Mouse (Mus musculus) ES-CJ7 (cell line): ENCODE measurements at regions not wholly inside any gene's neighbourhood (a gene's known extent, or its start where the extent isn't known, plus 50 kb on each side); places are given as distances from the start of the nearest gene placed in this dataset.

Experiments
- DNase-seq: peaks from one replicate; pipeline ENCODE4 v3.0.0; 2011; ENCODE audit warnings: low read depth, low spot score

GRCm38 (mm10) chr6:143287322-143287721 is 120.3 kb downstream of the Etnk1 start:
- no peak for DNase-seq

- no peak for DNase-seq
Observed at GRCm38 (mm10) chr6:143288491-143289130, 121.6 kb downstream of the Etnk1 start.

GRCm38 (mm10) chr6:143293648-143294047 is 126.6 kb downstream of the Etnk1 start:
- no peak for DNase-seq

- no peak for DNase-seq
Observed at GRCm38 (mm10) chr6:143298391-143298790, 131.4 kb downstream of the Etnk1 start.

- DNase-seq, result peak; percentile 22
Observed at GRCm38 (mm10) chr6:143301414-143301813, 134.4 kb downstream of the Etnk1 start.

GRCm38 (mm10) chr6:143307327-143307726 is 140.3 kb downstream of the Etnk1 start:
- DNase-seq, result no peak

- DNase-seq, result no peak
Observed at GRCm38 (mm10) chr6:143315859-143316258, 148.8 kb downstream of the Etnk1 start.

- no peak for DNase-seq
Observed at GRCm38 (mm10) chr6:143320426-143320825, 153.4 kb downstream of the Etnk1 start.

GRCm38 (mm10) chr6:143324636-143325035 is 157.6 kb downstream of the Etnk1 start:
- DNase-seq, result no peak

- no peak for DNase-seq
Observed at GRCm38 (mm10) chr6:143326956-143327722, 160.1 kb downstream of the Etnk1 start.

- DNase-seq, result peak; percentile 44
Observed at GRCm38 (mm10) chr6:143327788-143328187, 160.8 kb downstream of the Etnk1 start.

GRCm38 (mm10) chr6:143328202-143328601 is 161.2 kb downstream of the Etnk1 start:
- no peak for DNase-seq

- no peak for DNase-seq
Observed at GRCm38 (mm10) chr6:143329096-143329495, 162.1 kb downstream of the Etnk1 start.

GRCm38 (mm10) chr6:143333493-143333892 is 166.5 kb downstream of the Etnk1 start:
- DNase-seq, result no peak

GRCm38 (mm10) chr6:143336574-143336973 is 169.6 kb downstream of the Etnk1 start:
- no peak for DNase-seq

- no peak for DNase-seq
Observed at GRCm38 (mm10) chr6:143349000-143349399, 182.0 kb downstream of the Etnk1 start.

GRCm38 (mm10) chr6:143359320-143360032 is 192.5 kb downstream of the Etnk1 start:
- DNase-seq, result no peak

GRCm38 (mm10) chr6:143361149-143361725 is 194.2 kb downstream of the Etnk1 start:
- no peak for DNase-seq

GRCm38 (mm10) chr6:143361963-143362362 is 194.9 kb downstream of the Etnk1 start:
- DNase-seq, result no peak

- peak; percentile 62 for DNase-seq
Observed at GRCm38 (mm10) chr6:143365840-143366239, 198.8 kb downstream of the Etnk1 start.

GRCm38 (mm10) chr6:143367804-143368203 is 200.8 kb downstream of the Etnk1 start:
- no peak for DNase-seq

GRCm38 (mm10) chr6:143368646-143369045 is 201.6 kb downstream of the Etnk1 start:
- DNase-seq, result no peak
